Mouse (Mus musculus) spleen, postnatal 0 days (tissue): Measurements from ENCODE around the gene Olfr1008. TPM values are rescaled to one million over a fixed set of nuclear protein-coding genes. Genes with fewer than 3 reads are reported as not detected.

Experiments used
- polyA plus RNA-seq: library from polyadenylated mRNA; unstranded; fragments of >200 nt; fragmentation: Nextera tagmentation; extraction: Ambion mirVana; gene quantifications from 2 replicates; pipeline ENCODE4 v1.2.1, GENCODE M21; 2015

Olfr1008 gene
- not detected in 2 replicates for polyA plus RNA-seq

DNA sequence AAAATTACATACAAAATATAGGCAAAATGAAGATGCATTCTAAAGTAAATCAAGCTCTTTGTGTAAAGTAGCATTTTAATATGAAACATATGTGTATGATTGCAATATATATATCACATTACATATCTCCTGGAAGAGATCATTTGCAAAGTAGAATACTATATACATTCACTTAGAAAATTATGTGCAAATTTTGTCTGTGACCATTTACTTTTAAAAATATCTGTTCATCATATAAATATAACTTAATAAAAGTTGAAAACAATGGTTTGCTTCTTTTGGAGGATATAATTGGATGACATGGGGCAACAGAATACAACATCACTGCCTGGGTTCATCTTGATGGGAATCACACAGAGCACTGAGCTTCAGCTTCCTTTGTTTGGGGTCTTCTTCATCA, at the start of gene Olfr1008:
TSS of gene Olfr1008 (plus strand) at position 301 of the 400 bp plus-strand sequence.

DNA sequence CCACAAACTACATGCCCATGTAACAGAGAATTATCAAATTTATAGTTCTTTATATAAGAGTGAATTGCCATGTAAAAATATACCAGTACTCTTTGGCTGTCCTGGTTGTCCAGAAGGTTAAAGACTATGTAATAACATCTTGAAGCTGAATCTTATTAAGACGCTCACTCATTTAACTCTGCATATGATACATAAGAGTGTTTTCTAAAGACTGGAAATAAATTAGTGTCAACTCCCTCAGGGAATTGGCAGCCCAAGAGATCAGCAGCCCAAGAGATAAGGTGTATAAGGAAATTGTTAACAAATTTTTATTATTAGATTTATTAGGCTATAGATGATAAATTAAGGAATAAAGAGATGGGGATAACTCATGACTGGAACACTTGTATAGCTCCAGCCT, 38.6 kb upstream of the Olfr1008 start, which contains the start of gene Olfr1002:
TSS of gene Olfr1002 (minus strand) at position 101 of the 400 bp plus-strand sequence.

DNA sequence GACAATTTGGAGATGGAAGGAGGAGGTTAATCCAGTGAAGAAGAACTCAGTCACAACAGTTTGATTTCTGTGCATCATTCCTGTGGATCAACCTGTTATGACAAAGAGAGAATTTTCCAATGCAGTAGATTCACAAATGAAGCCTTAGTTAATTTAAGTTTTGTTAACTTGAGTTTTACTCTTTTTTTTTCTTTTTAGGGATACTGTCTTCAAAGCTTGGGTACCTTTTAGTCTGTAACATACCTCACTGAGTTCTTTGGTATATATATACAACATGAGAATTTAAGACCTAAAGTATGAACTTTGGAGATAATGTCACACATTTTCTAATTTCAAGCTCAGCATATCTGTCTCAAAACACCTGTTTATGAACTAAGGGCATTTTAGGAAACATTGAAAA, 24.9 kb upstream of the Olfr1008 start, which contains the start of gene Olfr154:
TSS of gene Olfr154 (minus strand) at position 101 of the 400 bp plus-strand sequence.

DNA sequence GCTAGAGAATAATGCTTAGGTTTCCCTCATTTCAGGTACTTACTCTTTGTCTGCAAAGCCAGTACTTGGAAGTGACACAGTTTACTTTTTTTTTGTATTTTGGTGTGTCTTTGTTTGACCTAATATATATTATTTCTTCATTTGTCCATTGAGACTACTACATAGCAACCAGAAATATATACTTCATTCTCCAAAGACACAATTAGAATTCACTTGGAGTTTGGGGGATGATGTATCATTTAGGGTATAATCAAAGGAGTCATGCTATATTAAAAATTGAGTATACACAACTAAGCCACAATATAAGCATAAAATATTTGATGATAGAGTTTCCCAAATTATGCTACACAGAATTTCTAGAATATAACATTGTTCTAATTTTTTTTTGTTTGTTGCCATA, 10.6 kb upstream of the Olfr1008 start, which contains the start of gene Olfr1006:
TSS of gene Olfr1006 (minus strand) at position 101 of the 400 bp plus-strand sequence.

DNA sequence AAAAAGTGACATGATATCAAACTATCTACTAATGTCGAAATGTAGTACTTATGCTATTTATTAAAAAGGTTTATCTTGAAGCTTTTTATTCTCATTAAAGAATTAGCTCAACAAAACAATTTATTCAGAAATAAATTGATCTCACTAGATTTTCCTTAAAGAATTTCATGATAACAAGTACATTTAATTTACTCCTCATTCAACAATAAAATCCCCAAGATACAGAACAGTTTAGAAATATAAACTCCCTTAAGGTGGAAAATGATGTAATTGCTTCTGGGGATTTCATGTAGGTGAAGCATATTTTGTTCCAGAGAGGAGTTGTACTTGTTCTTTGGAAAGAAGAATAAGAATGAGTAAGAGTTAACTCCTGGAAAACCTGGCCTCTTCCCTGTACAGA, 25.9 kb downstream of the Olfr1008 start, which contains the start of gene Olfr1009:
TSS of gene Olfr1009 (plus strand) at position 301 of the 400 bp plus-strand sequence.

Other genes with a start within 250 kb of the Olfr1008 start
- not detected in 2 replicates for gene Olfr995, start 245.8 kb upstream of the Olfr1008 start, polyA plus RNA-seq
- gene 4833423E24Rik, start 170.4 kb upstream of the Olfr1008 start, polyA plus RNA-seq: 0.05 TPM in 1 of 2 replicates, not detected in the other
- gene Olfr996, start 110.2 kb upstream of the Olfr1008 start, polyA plus RNA-seq: not detected in 2 replicates
- gene Olfr998, start 100.5 kb upstream of the Olfr1008 start, polyA plus RNA-seq: not detected in 2 replicates
- not detected in 2 replicates for gene Olfr1000, start 77.5 kb upstream of the Olfr1008 start, polyA plus RNA-seq
- gene Olfr1002, start 38.7 kb upstream of the Olfr1008 start, polyA plus RNA-seq: not detected in 2 replicates
- gene Olfr154, start 25.0 kb upstream of the Olfr1008 start, polyA plus RNA-seq: not detected in 2 replicates
- gene Olfr1006, start 10.7 kb upstream of the Olfr1008 start, polyA plus RNA-seq: not detected in 2 replicates
- not detected in 2 replicates for gene Olfr1009, start 26.0 kb downstream of the Olfr1008 start, polyA plus RNA-seq
- not detected in 2 replicates for gene Olfr1012, start 73.3 kb downstream of the Olfr1008 start, polyA plus RNA-seq
- gene Olfr1013, start 77.7 kb downstream of the Olfr1008 start, polyA plus RNA-seq: not detected in 2 replicates
- not detected in 2 replicates for gene Olfr1014, start 83.3 kb downstream of the Olfr1008 start, polyA plus RNA-seq
- gene Olfr1015, start 92.6 kb downstream of the Olfr1008 start, polyA plus RNA-seq: not detected in 2 replicates
- gene Olfr1016, start 113.1 kb downstream of the Olfr1008 start, polyA plus RNA-seq: not detected in 2 replicates
- gene Olfr1018, start 129.0 kb downstream of the Olfr1008 start, polyA plus RNA-seq: not detected in 2 replicates
- gene Olfr1019, start 156.1 kb downstream of the Olfr1008 start, polyA plus RNA-seq: not detected in 2 replicates
- gene Olfr1020, start 157.6 kb downstream of the Olfr1008 start, polyA plus RNA-seq: not detected in 2 replicates
- gene Olfr1022, start 179.2 kb downstream of the Olfr1008 start, polyA plus RNA-seq: not detected in 2 replicates
- gene Olfr1023, start 196.2 kb downstream of the Olfr1008 start, polyA plus RNA-seq: not detected in 2 replicates
- gene Olfr1024, start 215.6 kb downstream of the Olfr1008 start, polyA plus RNA-seq: not detected in 2 replicates
- gene Olfr1025-ps1, start 225.8 kb downstream of the Olfr1008 start, polyA plus RNA-seq: not detected in 2 replicates
- not detected in 2 replicates for gene Olfr1026, start 232.1 kb downstream of the Olfr1008 start, polyA plus RNA-seq